Mouse (Mus musculus): ENCODE data around the gene Scaf8. TPM values are rescaled to one million over a fixed set of nuclear protein-coding genes. Genes with fewer than 3 reads are reported as not detected.
A peak's percentile ranks its signal among the peaks of the same experiment; 100 is the strongest.

Scaf8 gene
- polyA plus RNA-seq, 1 experiment from 2014 or later, result 7.7 TPM

DNA sequence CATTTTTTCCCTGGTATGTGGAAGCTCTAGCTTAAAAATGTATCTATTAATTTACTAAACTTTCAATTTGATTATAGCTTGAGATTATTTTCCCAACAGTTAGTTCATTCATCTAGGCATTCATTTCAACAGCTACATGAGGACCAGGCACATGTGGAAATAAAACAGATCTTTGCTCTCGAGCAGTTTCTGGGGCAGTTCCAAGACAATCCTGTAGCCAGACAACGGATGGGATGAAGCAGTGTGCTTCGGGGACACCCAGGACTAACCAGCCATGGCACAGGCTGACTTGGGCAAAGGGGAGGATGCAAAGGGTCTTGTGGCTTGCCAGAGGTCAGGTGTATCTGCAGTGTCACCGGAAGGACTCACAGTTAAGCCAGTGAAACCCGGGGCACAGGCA lies 117.9 kb downstream of the Scaf8 start:
- WGBS (ENCODE audit: insufficient replicate concordance), result 75% methylated on average over 5 of the region's 5 CpGs
- H3K4me1 ChIP-seq (replicated peaks), result peaks cover 11% of the 10 kb centered on the region
- H3K9me3 ChIP-seq (replicated peaks), result no peaks in the 10 kb centered on the region
- no peak overlapping the region for H3K9ac ChIP-seq
- H3K4me3 ChIP-seq (replicated peaks), result no peak overlapping the region
- no peak for DNase-seq
- H3K27me3 ChIP-seq, result no peaks in the 10 kb centered on the region
- no peak overlapping the region for H3K4me2 ChIP-seq
- H3K27ac ChIP-seq, result no peak overlapping the region
- H3K36me3 ChIP-seq, result peaks cover 8% of the 10 kb centered on the region; the same call in 1 of the 2 replicates
- ATAC-seq (ENCODE audit: low read depth), result no peak

DNA sequence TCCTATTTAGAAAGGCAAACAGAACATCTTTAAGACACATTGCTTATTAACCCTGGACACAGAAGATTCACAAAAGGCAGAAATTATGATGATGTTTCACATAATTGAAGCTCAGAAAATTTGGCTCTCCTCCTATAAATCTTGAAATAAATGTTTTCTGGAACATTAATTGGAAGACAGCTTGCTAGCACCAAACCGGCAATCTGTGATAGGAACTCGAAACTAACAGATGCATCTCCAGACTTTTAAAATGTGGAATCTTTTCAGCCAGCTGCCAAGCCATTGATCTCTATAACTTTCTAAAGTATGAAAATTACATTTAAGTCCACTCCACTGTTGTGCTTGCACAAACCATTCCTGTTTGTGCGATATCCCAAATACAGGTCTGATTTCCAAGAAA lies 128.9 kb downstream of the Scaf8 start:
- ATAC-seq (ENCODE audit: low read depth) (no peak), DNase-seq (no peak)
- Histone ChIP-seq H3K4me1 (replicated peaks) (peaks cover 25% of the 10 kb centered on the region), H3K27me3 (no peaks in the 10 kb centered on the region), H3K4me2 (no peak overlapping the region), H3K9ac (no peak overlapping the region), H3K4me3 (replicated peaks) (no peak overlapping the region), H3K27ac (no peak overlapping the region), H3K9me3 (replicated peaks) (no peaks in the 10 kb centered on the region), H3K36me3 (0 out of 2 replicates have a peak, but pooled peaks cover 3% of the 10 kb centered on the region)
- 84% methylated on average over 3 of the region's 3 CpGs for WGBS (ENCODE audit: insufficient replicate concordance)

DNA sequence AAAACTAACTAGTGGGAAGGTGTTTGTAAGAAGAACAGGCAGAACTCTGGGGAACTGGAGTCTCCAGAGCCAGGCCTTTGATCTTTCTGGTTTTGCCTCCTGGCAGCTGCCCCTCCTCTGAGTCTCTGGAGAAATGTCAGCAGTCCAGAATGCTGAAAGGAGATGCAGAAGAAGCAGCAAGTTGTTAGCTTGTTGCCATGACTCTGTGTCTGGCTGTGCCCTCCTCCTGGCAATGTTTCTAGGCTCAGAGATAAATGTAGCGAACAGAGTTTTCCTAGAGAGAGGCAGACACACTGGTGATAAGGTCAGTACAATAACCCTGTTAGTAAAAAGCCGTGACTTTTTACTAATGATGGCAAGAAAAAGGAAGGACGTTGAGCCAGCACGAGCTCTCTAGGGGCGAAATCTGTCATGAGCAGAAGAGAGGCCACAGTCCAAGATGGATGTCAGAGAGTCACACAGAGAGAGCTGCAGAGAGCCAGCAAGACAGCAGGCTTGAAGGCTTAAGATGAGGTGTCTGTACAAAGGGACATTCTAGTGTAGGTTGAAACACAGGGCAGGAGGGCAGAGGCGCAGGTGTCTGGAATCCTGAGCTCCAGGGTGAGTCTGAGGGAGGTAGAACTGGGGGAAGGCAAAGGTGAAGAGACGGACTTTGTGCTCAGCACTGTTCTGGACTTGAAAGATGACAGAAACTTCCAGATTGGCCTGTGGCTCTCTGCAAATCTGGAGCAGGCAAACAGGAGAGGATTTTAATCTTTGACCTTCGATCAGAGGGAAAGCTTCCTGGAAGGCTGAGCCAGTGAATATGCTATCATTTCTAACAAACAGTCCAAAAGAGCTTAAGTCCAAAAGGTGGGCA lies 130.3 kb downstream of the Scaf8 start:
- Histone ChIP-seq H3K4me3 (replicated peaks) (no peak overlapping the region), H3K9ac (no peak overlapping the region), H3K4me1 (replicated peaks) (peaks cover 25% of the 10 kb centered on the region), H3K4me2 (no peak overlapping the region), H3K27ac (no peak overlapping the region; the same call in 1 of the 2 replicates), H3K27me3 (no peaks in the 10 kb centered on the region), H3K36me3 (0 out of 2 replicates have a peak, but pooled peaks cover 1% of the 10 kb centered on the region), H3K9me3 (replicated peaks) (no peaks in the 10 kb centered on the region)
- ATAC-seq (ENCODE audit: low read depth), result no peak
- WGBS (ENCODE audit: insufficient replicate concordance), result 65% methylated on average over 8 of the region's 8 CpGs
- no peak for DNase-seq

DNA sequence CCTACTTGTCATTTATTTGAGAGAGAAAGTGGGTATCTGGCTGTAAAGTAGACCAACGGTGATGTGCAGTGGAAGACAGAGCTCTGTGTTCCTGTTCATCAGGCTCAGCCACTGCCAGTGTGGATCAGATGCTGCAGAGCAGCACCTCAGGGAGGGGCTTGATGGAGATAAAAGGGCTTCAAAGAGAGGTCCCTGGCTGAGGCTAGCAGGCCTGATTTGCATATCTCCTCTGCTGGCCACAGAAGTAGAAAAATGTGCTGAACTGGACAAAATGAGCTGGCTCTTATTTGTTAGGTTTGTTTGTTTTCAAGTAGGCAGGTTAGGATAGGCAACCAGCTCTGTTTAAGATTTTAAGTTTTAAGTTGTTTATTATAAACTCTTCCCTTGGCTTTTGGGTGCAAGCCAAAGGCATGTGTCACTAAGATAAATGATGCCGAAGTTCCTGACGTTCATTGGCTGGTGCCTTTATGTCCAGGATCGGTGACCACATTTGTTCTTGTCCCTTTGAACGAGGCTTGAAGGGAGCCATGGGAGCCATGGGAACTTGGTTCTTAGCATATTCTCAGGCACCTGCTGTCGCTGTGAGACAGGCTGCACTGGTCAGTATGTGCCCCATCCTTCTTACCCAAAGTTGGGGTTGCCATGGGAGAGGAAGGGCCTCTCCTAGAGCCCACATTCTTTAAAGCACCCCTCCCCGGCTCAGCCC lies 132.0 kb downstream of the Scaf8 start:
- ATAC-seq (ENCODE audit: low read depth) (peak; percentile 54), DNase-seq (no peak)
- Histone ChIP-seq H3K4me3 (replicated peaks) (no peak overlapping the region), H3K4me1 (replicated peaks) (peaks cover 25% of the 10 kb centered on the region), H3K9me3 (replicated peaks) (no peaks in the 10 kb centered on the region), H3K36me3 (no peaks in the 10 kb centered on the region), H3K9ac (no peak overlapping the region), H3K4me2 (no peak overlapping the region), H3K27me3 (no peaks in the 10 kb centered on the region), H3K27ac (no peak overlapping the region)
- 62% methylated on average over 7 of the region's 7 CpGs for WGBS (ENCODE audit: insufficient replicate concordance)

Other genes with a start within 250 kb of the Scaf8 start
- gene Tiam2, start 211.6 kb downstream of the Scaf8 start, polyA plus RNA-seq (2015; fragmentation: Nextera tagmentation; extraction: Ambion mirVana), result 0.59 and 0.90 TPM in 2 replicates

All from liver, embryonic 13.5 days (tissue).